ENCODE assay signal across 8 mouse cellular contexts in genomic region chr19:16599298-16599970, GRCm38 (mm10).
A peak's percentile ranks its signal among the peaks of the same experiment; 100 is the strongest.
DNase-seq lines count a peak whose midpoint lies in the region; ATAC-seq and TF ChIP-seq lines count a peak whose summit lies in the region.

No protein-coding gene starts in this region.

- H3K4me1 ChIP-seq in liver, embryonic 12.5 days, result no peaks in the 10 kb centered on the region; the same call in 1 of the 2 replicates
- H3K4me1 ChIP-seq in midbrain, embryonic 11.5 days (ENCODE audit: control insufficient read depth, insufficient read depth, low read length), result peaks cover 3% of the 10 kb centered on the region; the same call in 1 of the 2 replicates

- DNase-seq in liver, result peak; percentile 60
- DNase-seq in gastrocnemius, adult 2 months, result peak; percentile 53
- peak; percentile 82 for DNase-seq in induced T-regulatory cell, adult 2 months (ENCODE audit: low read depth)
- peak; percentile 24 to 26 for DNase-seq in left cerebral cortex, adult 8-10 months (ENCODE audit: low spot score in 2 of 2)
- peak; percentile 97 for DNase-seq in midbrain, embryonic 11.5 days (ENCODE audit: low spot score, missing footprints)
- DNase-seq in right cerebral cortex, postnatal 4 days, result peak; percentile 64

- H3K4me3 ChIP-seq in liver, embryonic 12.5 days, result no peak overlapping the region
- no peak overlapping the region; the same call in 1 of the 2 replicates for H3K4me3 ChIP-seq in gastrocnemius, adult 2 months
- H3K4me3 ChIP-seq in midbrain, embryonic 11.5 days (ENCODE audit: low read depth, low read length), result no peak overlapping the region

- no peak; the same call in 1 of the 2 replicates for TF ChIP-seq CTCF in gastrocnemius, adult 2 months (IDR thresholded peaks at IDR 0.05)

- 15% methylated on average over 9 of the region's 9 CpGs for WGBS in liver, embryonic 12.5 days (ENCODE audit: insufficient replicate concordance)
- 20% methylated on average over 9 of the region's 9 CpGs for WGBS in midbrain, embryonic 11.5 days

- no peak overlapping the region for H3K4me2 ChIP-seq in liver, embryonic 12.5 days
- no peak overlapping the region for H3K4me2 ChIP-seq in midbrain, embryonic 11.5 days

- no peaks in the 10 kb centered on the region for H3K36me3 ChIP-seq in liver, embryonic 12.5 days
- H3K36me3 ChIP-seq in midbrain, embryonic 11.5 days (ENCODE audit: control insufficient read depth, insufficient read depth, low read length), result no peaks in the 10 kb centered on the region

- H3K9me3 ChIP-seq in liver, embryonic 12.5 days (replicated peaks), result no peaks in the 10 kb centered on the region
- no peaks in the 10 kb centered on the region for H3K9me3 ChIP-seq in midbrain, embryonic 11.5 days (ENCODE audit: control insufficient read depth, low read length)

- intact Hi-C loops in gastrocnemius, adult 2 months (cut with DNase I), result loop anchor here (1.0 to 2.0 kb wide), 3 partner anchors 167 to 535 kb away; no protein-coding TSS in a partner anchor

- no peak for ATAC-seq in liver, embryonic 12.5 days
- ATAC-seq in common myeloid progenitor, adult 5-6 weeks (replicated peaks; ENCODE audit: low read depth, poor library complexity, severe bottlenecking), result peak; percentile 84
- peak; percentile 82 for ATAC-seq in midbrain, embryonic 11.5 days (ENCODE audit: low FRiP score)

- no peak overlapping the region for H3K9ac ChIP-seq in liver, embryonic 12.5 days
- no peak overlapping the region for H3K9ac ChIP-seq in midbrain, embryonic 11.5 days (ENCODE audit: low read length)

- H3K27me3 ChIP-seq in liver, embryonic 12.5 days (replicated peaks), result no peaks in the 10 kb centered on the region
- no peaks in the 10 kb centered on the region for H3K27me3 ChIP-seq in midbrain, embryonic 11.5 days (ENCODE audit: control insufficient read depth, insufficient read depth, low read length)

- H3K27ac ChIP-seq in liver, embryonic 12.5 days, result no peak overlapping the region
- no peak overlapping the region for H3K27ac ChIP-seq in gastrocnemius, adult 2 months
- H3K27ac ChIP-seq in midbrain, embryonic 11.5 days (ENCODE audit: low read depth, low read length), result no peak overlapping the region

Comparison
In these comparisons a context has a peak if more than half of its experiments do, and no peak if none do; other contexts are left out.
1. DNase-seq: peak in every context shown above with its lines; median percentile 97 in midbrain, embryonic 11.5 days; 82 in induced T-regulatory cell, adult 2 months; 64 in right cerebral cortex, postnatal 4 days; 60 in liver; 53 in gastrocnemius, adult 2 months; 25 in left cerebral cortex, adult 8-10 months.